Mouse (Mus musculus): ENCODE measurements around the gene Guca2a. TPM values are rescaled to one million over a fixed set of nuclear protein-coding genes. Genes with fewer than 3 reads are reported as not detected.

Guca2a gene
- polyA plus RNA-seq, 1 experiment from 2014 or later, result 27.0 TPM

- TF ChIP-seq CTCF (IDR thresholded peaks at IDR 0.05; ENCODE audit: low read depth), result no peak
- no peaks in the 10 kb centered on the region for H3K36me3 ChIP-seq (ENCODE audit: insufficient read depth, low read length)
- ATAC-seq (replicated peaks; ENCODE audit: low FRiP score, low read depth) (no peak), DNase-seq (ENCODE audit: low spot score) (no peak)
- no peaks in the 10 kb centered on the region for H3K4me1 ChIP-seq (replicated peaks; ENCODE audit: insufficient read depth, low read length)
- H3K9ac ChIP-seq (ENCODE audit: low read depth, low read length), result no peak overlapping the region
- H3K9me3 ChIP-seq (replicated peaks; ENCODE audit: low read length), result no peaks in the 10 kb centered on the region
- no peaks in the 10 kb centered on the region for H3K27me3 ChIP-seq (ENCODE audit: insufficient read depth, low read length)
- no peak overlapping the region for H3K27ac ChIP-seq
- 97% methylated on average over 2 of the region's 2 CpGs for WGBS
- no peak overlapping the region for H3K4me2 ChIP-seq (ENCODE audit: low read length)
- H3K4me3 ChIP-seq (replicated peaks; ENCODE audit: low read depth, low read length), result no peak overlapping the region
These were observed 27.7 kb downstream of the Guca2a start for GRCm38 (mm10) chr4:119665166-119665565.

GRCm38 (mm10) chr4:119666116-119666515, 28.6 kb downstream of the Guca2a start:
- no peak overlapping the region for H3K9ac ChIP-seq (ENCODE audit: low read depth, low read length)
- no peak for ATAC-seq (replicated peaks; ENCODE audit: low FRiP score, low read depth)
- no peak overlapping the region for H3K4me3 ChIP-seq (replicated peaks; ENCODE audit: low read depth, low read length)
- H3K36me3 ChIP-seq (ENCODE audit: insufficient read depth, low read length), result no peaks in the 10 kb centered on the region
- 30% methylated on average over 8 of the region's 8 CpGs for WGBS
- DNase-seq (ENCODE audit: low spot score), result peak; percentile 22
- TF ChIP-seq CTCF (IDR thresholded peaks at IDR 0.05; ENCODE audit: low read depth), result no peak
- H3K27ac ChIP-seq, result no peak overlapping the region
- H3K4me2 ChIP-seq (ENCODE audit: low read length), result no peak overlapping the region
- H3K9me3 ChIP-seq (replicated peaks; ENCODE audit: low read length), result no peaks in the 10 kb centered on the region
- no peaks in the 10 kb centered on the region for H3K4me1 ChIP-seq (replicated peaks; ENCODE audit: insufficient read depth, low read length)
- no peaks in the 10 kb centered on the region for H3K27me3 ChIP-seq (ENCODE audit: insufficient read depth, low read length)

GRCm38 (mm10) chr4:119667454-119667853, 29.9 kb downstream of the Guca2a start:
- Histone ChIP-seq H3K9ac (ENCODE audit: low read depth, low read length) (no peak overlapping the region), H3K4me2 (ENCODE audit: low read length) (no peak overlapping the region), H3K27ac (no peak overlapping the region), H3K9me3 (replicated peaks; ENCODE audit: low read length) (no peaks in the 10 kb centered on the region), H3K4me1 (replicated peaks; ENCODE audit: insufficient read depth, low read length) (no peaks in the 10 kb centered on the region), H3K4me3 (replicated peaks; ENCODE audit: low read depth, low read length) (no peak overlapping the region), H3K27me3 (ENCODE audit: insufficient read depth, low read length) (no peaks in the 10 kb centered on the region), H3K36me3 (ENCODE audit: insufficient read depth, low read length) (no peaks in the 10 kb centered on the region)
- DNase-seq (ENCODE audit: low spot score), result peak; percentile 66
- 0 out of 2 replicates have a peak, but pooled peaks have one; percentile 33 for ATAC-seq (replicated peaks; ENCODE audit: low FRiP score, low read depth)
- TF ChIP-seq CTCF (IDR thresholded peaks at IDR 0.05; ENCODE audit: low read depth), result peak; percentile 83
- WGBS, result 25% methylated on average over 5 of the region's 5 CpGs

- WGBS, result 85% methylated on average over 3 of the region's 3 CpGs
These were observed 30.7 kb downstream of the Guca2a start for GRCm38 (mm10) chr4:119668185-119668584.

DNA sequence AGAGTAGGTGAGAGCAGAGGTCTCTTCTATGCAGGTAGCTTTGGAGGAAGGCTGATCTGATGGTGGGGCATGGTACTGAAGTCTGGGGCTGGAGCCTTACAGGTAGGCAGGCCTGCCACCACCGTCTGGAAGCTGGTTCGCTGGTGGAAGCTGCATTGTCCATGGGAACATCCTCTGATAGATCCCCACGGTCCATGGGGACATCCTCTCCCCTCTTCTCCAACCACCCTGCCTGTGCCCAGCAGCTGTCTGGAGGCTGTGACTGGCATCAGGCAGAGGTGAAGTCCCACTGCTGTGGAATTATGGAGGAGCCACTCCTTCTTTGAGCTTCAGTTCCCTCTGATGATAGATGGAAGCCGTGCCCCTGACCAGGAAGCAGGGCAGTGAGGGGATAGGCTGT, 31.1 kb downstream of the Guca2a start:
- Histone ChIP-seq H3K4me2 (ENCODE audit: low read length) (no peak overlapping the region), H3K36me3 (ENCODE audit: insufficient read depth, low read length) (no peaks in the 10 kb centered on the region), H3K9me3 (replicated peaks; ENCODE audit: low read length) (no peaks in the 10 kb centered on the region), H3K9ac (ENCODE audit: low read depth, low read length) (no peak overlapping the region), H3K27me3 (ENCODE audit: insufficient read depth, low read length) (no peaks in the 10 kb centered on the region), H3K4me1 (replicated peaks; ENCODE audit: insufficient read depth, low read length) (no peaks in the 10 kb centered on the region), H3K27ac (no peak overlapping the region), H3K4me3 (replicated peaks; ENCODE audit: low read depth, low read length) (no peak overlapping the region)
- TF ChIP-seq CTCF (IDR thresholded peaks at IDR 0.05; ENCODE audit: low read depth), result no peak
- DNase-seq (ENCODE audit: low spot score) (no peak), ATAC-seq (replicated peaks; ENCODE audit: low FRiP score, low read depth) (no peak)
- 67% methylated on average over 4 of the region's 4 CpGs for WGBS

More at GRCm38 (mm10) chr4:119668185-119668584, 30.7 kb downstream of the Guca2a start:
- no peak for ATAC-seq (replicated peaks; ENCODE audit: low FRiP score, low read depth)
- no peaks in the 10 kb centered on the region for H3K4me1 ChIP-seq (replicated peaks; ENCODE audit: insufficient read depth, low read length)
- no peaks in the 10 kb centered on the region for H3K9me3 ChIP-seq (replicated peaks; ENCODE audit: low read length)
- H3K4me2 ChIP-seq (ENCODE audit: low read length), result no peak overlapping the region
- no peak overlapping the region for H3K27ac ChIP-seq
- no peak overlapping the region for H3K4me3 ChIP-seq (replicated peaks; ENCODE audit: low read depth, low read length)
- no peaks in the 10 kb centered on the region for H3K36me3 ChIP-seq (ENCODE audit: insufficient read depth, low read length)
- TF ChIP-seq CTCF (IDR thresholded peaks at IDR 0.05; ENCODE audit: low read depth), result no peak
- H3K9ac ChIP-seq (ENCODE audit: low read depth, low read length), result no peak overlapping the region
- DNase-seq (ENCODE audit: low spot score), result no peak
- H3K27me3 ChIP-seq (ENCODE audit: insufficient read depth, low read length), result no peaks in the 10 kb centered on the region

DNA sequence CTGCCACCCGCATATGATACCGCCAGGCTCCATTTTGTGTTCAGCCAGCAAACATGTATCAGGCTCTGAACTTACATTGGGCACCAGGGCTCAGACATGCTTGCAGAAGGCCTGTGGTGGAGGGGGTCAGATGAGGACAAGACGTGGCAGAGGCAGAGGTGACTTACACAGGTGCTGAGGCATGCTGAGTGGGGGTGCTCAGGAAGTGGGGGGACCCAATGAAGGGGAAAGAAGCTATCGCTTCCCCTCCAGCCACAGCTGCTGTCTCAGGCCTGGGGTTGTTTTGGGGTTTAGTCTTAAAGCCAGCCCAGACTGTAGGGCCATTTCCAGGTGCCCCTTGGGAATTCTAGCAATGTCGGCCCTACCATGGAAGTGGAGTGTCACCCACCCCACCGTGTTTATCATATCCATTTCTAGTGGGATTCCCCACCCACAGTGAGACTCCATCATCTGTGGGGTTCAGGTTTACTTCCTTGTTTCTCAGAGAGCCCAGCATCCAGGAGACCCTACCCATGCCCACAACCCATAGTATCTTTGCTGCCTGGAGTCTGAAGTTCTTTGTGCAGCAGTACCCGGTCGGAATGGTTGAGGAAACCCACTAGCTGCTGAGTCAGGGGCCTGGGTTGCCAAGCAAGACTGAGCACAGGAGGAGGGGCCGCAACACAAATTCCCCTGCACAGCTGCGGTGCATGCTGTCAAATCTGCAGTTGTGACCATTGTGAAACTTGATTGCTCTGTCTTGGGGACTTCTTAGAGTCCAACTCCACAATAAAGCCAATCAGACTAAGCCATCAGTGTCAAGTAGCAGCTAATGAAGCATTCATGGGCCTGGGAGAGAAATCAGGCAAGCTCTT, 32.1 kb downstream of the Guca2a start:
- DNase-seq (ENCODE audit: low spot score) (no peak), ATAC-seq (replicated peaks; ENCODE audit: low FRiP score, low read depth) (no peak)
- H3K27ac ChIP-seq, result no peak overlapping the region
- WGBS, result 65% methylated on average over 10 of the region's 10 CpGs
- TF ChIP-seq CTCF (IDR thresholded peaks at IDR 0.05; ENCODE audit: low read depth), result no peak
- H3K36me3 ChIP-seq (ENCODE audit: insufficient read depth, low read length), result no peaks in the 10 kb centered on the region
- no peak overlapping the region for H3K4me2 ChIP-seq (ENCODE audit: low read length)
- H3K4me3 ChIP-seq (replicated peaks; ENCODE audit: low read depth, low read length), result no peak overlapping the region
- no peaks in the 10 kb centered on the region for H3K27me3 ChIP-seq (ENCODE audit: insufficient read depth, low read length)
- H3K9ac ChIP-seq (ENCODE audit: low read depth, low read length), result no peak overlapping the region
- H3K4me1 ChIP-seq (replicated peaks; ENCODE audit: insufficient read depth, low read length), result no peaks in the 10 kb centered on the region
- H3K9me3 ChIP-seq (replicated peaks; ENCODE audit: low read length), result no peaks in the 10 kb centered on the region
